Comparison of ENCODE assay signal across 8 mouse cellular contexts in the genomic region with DNA sequence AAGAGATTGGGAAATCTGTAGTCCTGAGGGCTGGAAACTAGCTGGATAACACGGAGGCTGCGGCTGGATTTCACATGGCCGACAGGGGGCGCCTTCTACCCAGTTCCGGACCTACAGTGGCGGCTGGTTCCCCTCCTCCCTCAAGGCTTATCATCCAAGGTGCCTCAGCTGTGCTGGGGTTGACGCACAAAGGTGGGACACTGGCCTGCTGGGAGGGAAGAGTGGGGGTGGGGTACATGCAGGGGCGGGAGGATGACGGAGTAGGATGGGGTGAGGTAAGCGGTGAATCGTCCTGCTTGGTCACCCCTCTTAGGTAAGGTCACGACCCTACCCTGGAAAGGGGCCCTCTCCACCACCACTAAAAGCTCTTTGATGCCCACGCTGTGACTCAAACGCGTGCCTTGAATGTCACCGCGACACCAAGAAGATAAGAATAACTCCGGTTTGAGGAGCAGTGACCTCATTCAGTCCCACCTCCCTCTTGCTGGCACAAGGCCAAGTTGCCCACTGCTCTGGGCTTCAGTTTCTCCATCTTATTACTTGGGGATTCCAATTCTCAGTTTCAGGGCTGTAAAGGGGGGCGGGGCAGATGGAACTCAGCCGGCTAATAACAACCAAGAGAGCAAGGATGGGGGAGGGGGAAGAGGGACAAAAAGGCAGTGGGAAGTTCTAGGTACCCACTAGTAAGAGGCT. TPM values are rescaled to one million over a fixed set of nuclear protein-coding genes. Genes with fewer than 3 reads are reported as not detected.
DNase-seq lines count a peak whose midpoint lies in the region; ATAC-seq and TF ChIP-seq lines count a peak whose summit lies in the region.

No protein-coding gene starts in this region.

- peak; percentile 91 for TF ChIP-seq CTCF in intestine, postnatal 0 days (IDR thresholded peaks at IDR 0.05; ENCODE audit: low read depth)

- ATAC-seq in activated CD4-positive, CD25-positive, alpha-beta regulatory T cell, adult 4 months, result peak; percentile 84
- ATAC-seq in intestine, postnatal 0 days, result peak; percentile 71
- ATAC-seq in midbrain, embryonic 11.5 days (ENCODE audit: low FRiP score), result peak; percentile 77
- ATAC-seq in erythroid progenitor cell, adult 5-6 weeks (replicated peaks; ENCODE audit: low FRiP score, poor library complexity, severe bottlenecking), result no peak

- H3K36me3 ChIP-seq in intestine, postnatal 0 days (ENCODE audit: control insufficient read depth, insufficient read depth), result no peaks in the 10 kb centered on the region
- no peaks in the 10 kb centered on the region for H3K36me3 ChIP-seq in midbrain, embryonic 11.5 days (ENCODE audit: control insufficient read depth, insufficient read depth, low read length)

- peak; percentile 83 for DNase-seq in embryo, embryonic 10 days (ENCODE audit: low spot score)
- peak; percentile 64 to 80 for DNase-seq in gastrocnemius, postnatal 4 days (ENCODE audit: low spot score in 2 of 2)
- DNase-seq in left cerebral cortex, postnatal 36 days (ENCODE audit: low spot score in 2 of 2), result peak; percentile 61 to 74
- DNase-seq in midbrain, embryonic 11.5 days (ENCODE audit: low spot score, missing footprints), result peak; percentile 97
- peak; percentile 70 for DNase-seq in right cerebral cortex, postnatal 4 days

- no peaks in the 10 kb centered on the region for H3K9me3 ChIP-seq in intestine, postnatal 0 days (ENCODE audit: control insufficient read depth)
- no peaks in the 10 kb centered on the region for H3K9me3 ChIP-seq in midbrain, embryonic 11.5 days (ENCODE audit: control insufficient read depth, low read length)

- 0 out of 2 replicates have a peak overlapping the region, but pooled peaks have one; percentile 25 for H3K4me2 ChIP-seq in intestine, postnatal 0 days (replicated peaks; ENCODE audit: low read depth)
- H3K4me2 ChIP-seq in midbrain, embryonic 11.5 days, result peak overlapping the region; percentile 34

- H3K27ac ChIP-seq in intestine, postnatal 0 days (ENCODE audit: low read depth, low read length), result no peak overlapping the region
- no peak overlapping the region for H3K27ac ChIP-seq in midbrain, embryonic 11.5 days (ENCODE audit: low read depth, low read length)

- H3K27me3 ChIP-seq in intestine, postnatal 0 days (replicated peaks; ENCODE audit: control insufficient read depth, insufficient read depth, low read length), result no peaks in the 10 kb centered on the region
- no peaks in the 10 kb centered on the region for H3K27me3 ChIP-seq in midbrain, embryonic 11.5 days (ENCODE audit: control insufficient read depth, insufficient read depth, low read length)

- no peaks in the 10 kb centered on the region for H3K4me1 ChIP-seq in intestine, postnatal 0 days (replicated peaks; ENCODE audit: control insufficient read depth, insufficient read depth, low read length)
- H3K4me1 ChIP-seq in midbrain, embryonic 11.5 days (ENCODE audit: control insufficient read depth, insufficient read depth, low read length), result peaks cover 3% of the 10 kb centered on the region

- H3K9ac ChIP-seq in intestine, postnatal 0 days (ENCODE audit: low read depth, low read length), result no peak overlapping the region
- no peak overlapping the region for H3K9ac ChIP-seq in midbrain, embryonic 11.5 days (ENCODE audit: low read length)

- H3K4me3 ChIP-seq in intestine, postnatal 0 days (ENCODE audit: low read depth, low read length), result no peak overlapping the region
- no peak overlapping the region for H3K4me3 ChIP-seq in midbrain, embryonic 11.5 days (ENCODE audit: low read depth, low read length)

- intact Hi-C loops in left cerebral cortex, postnatal 36 days (cut with DNase I), result loop anchor here (2.0 kb wide), 1 partner anchor 163 kb away; no protein-coding TSS in a partner anchor

- 3% methylated on average over 20 of the region's 20 CpGs for WGBS in intestine, postnatal 0 days
- WGBS in midbrain, embryonic 11.5 days, result 4% methylated on average over 20 of the region's 20 CpGs

RNA-seq across cellular contexts. Expression of gene Cryaa, which starts 15.9 kb away (rescaled TPM):
- not detected for polyA plus RNA-seq in activated CD4-positive, CD25-positive, alpha-beta regulatory T cell, adult 4 months (2017; shearing (Covaris generic))
- not detected for total RNA-seq in gastrocnemius, postnatal 4 days (2021)
- 0.09 TPM in 1 of 2 replicates, not detected in the other for polyA plus RNA-seq in intestine, postnatal 0 days (2015; fragmentation: Nextera tagmentation; extraction: Ambion mirVana)
- not detected for total RNA-seq in left cerebral cortex, postnatal 36 days (2021)
- polyA plus RNA-seq in midbrain, embryonic 11.5 days (2014; fragmentation: Nextera tagmentation; extraction: Ambion mirVana), result not detected in 2 replicates
- total RNA-seq in erythroid progenitor cell, adult 5-6 weeks (2015; ENCODE audit: low replicate concordance), result not detected in 2 replicates
- total RNA-seq in erythroid progenitor cell, adult 5-6 weeks (2017; ENCODE audit: low replicate concordance), result not detected in 2 replicates

RNA-seq across cellular contexts. Expression of gene U2af1, which starts 34.8 kb away (rescaled TPM):
- 10 to 100 TPM; 60.6 to 77.9 TPM for polyA plus RNA-seq in activated CD4-positive, CD25-positive, alpha-beta regulatory T cell, adult 4 months (2017; shearing (Covaris generic))
- total RNA-seq in gastrocnemius, postnatal 4 days (2021), result 100 to 1,000 TPM; 154 to 181 TPM
- polyA plus RNA-seq in intestine, postnatal 0 days (2015; fragmentation: Nextera tagmentation; extraction: Ambion mirVana), result 151 TPM in 2 replicates
- 100 to 1,000 TPM; 112 to 118 TPM for total RNA-seq in left cerebral cortex, postnatal 36 days (2021)
- polyA plus RNA-seq in midbrain, embryonic 11.5 days (2014; fragmentation: Nextera tagmentation; extraction: Ambion mirVana), result 195 and 201 TPM in 2 replicates
- 42.5 and 54.9 TPM in 2 replicates for total RNA-seq in erythroid progenitor cell, adult 5-6 weeks (2015; ENCODE audit: low replicate concordance)
- total RNA-seq in erythroid progenitor cell, adult 5-6 weeks (2017; ENCODE audit: low replicate concordance), result 122 and 151 TPM in 2 replicates

RNA-seq across cellular contexts. Expression of gene Cbs, which starts 56.4 kb away (rescaled TPM):
- under 1 TPM in 1 of 2 experiments, not detected in 1; 0.05 TPM for polyA plus RNA-seq in activated CD4-positive, CD25-positive, alpha-beta regulatory T cell, adult 4 months (2017; shearing (Covaris generic))
- total RNA-seq in gastrocnemius, postnatal 4 days (2021), result 1 to 10 TPM in 1 of 2 experiments, under 1 TPM in 1; 0.64 to 1.4 TPM
- 0.09 and 0.55 TPM in 2 replicates for polyA plus RNA-seq in intestine, postnatal 0 days (2015; fragmentation: Nextera tagmentation; extraction: Ambion mirVana)
- 10 to 100 TPM; 34.8 to 50.0 TPM for total RNA-seq in left cerebral cortex, postnatal 36 days (2021)
- polyA plus RNA-seq in midbrain, embryonic 11.5 days (2014; fragmentation: Nextera tagmentation; extraction: Ambion mirVana), result 0.62 and 1.1 TPM in 2 replicates
- total RNA-seq in erythroid progenitor cell, adult 5-6 weeks (2015; ENCODE audit: low replicate concordance), result not detected in 2 replicates
- total RNA-seq in erythroid progenitor cell, adult 5-6 weeks (2017; ENCODE audit: low replicate concordance), result not detected in 2 replicates

Comparison
In these comparisons a context has a peak if more than half of its experiments do, and no peak if none do; other contexts are left out.
1. RNA of gene Cbs, which starts 56.4 kb away (total RNA-seq): 34.8 to 50.0 TPM in left cerebral cortex, postnatal 36 days; 0.64 to 1.4 TPM in gastrocnemius, postnatal 4 days and not detected in erythroid progenitor cell, adult 5-6 weeks; every median in the first group is over 10 times any median in the second.
2. Peak in every context shown above with its lines, with median percentiles within 50 percentile points of each other: DNase-seq.